Mouse (Mus musculus): ENCODE measurements around the gene Hmg20b.

DNA sequence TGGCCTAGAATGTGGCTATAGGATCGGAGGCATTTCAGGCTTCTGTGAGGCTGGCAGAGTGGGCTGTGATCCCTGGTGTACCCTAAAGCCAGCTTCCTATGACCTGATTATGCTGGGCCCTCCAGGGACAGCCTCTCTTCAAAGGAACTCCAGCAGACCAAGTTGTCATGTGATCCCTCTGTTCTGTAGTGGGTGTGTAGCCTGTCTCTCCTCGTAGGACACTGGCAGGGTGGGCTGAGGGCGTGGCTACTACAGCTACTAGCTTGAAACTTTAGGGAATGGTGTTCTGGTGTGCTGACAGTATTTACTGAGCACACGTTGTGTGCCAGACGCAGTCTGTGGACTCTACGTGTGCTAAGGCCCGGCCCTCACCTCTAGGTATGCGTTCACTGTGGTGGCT lies 10.4 kb upstream of the Hmg20b start:
- TF ChIP-seq CTCF (IDR thresholded peaks at IDR 0.05; ENCODE audit: low read depth) (no peak), EP300 (optimal IDR thresholded peaks at IDR 0.05) (no peak)
